Mouse (Mus musculus) myocyte (in vitro differentiated cells): ENCODE data around the gene Cacna2d3. TPM values are rescaled to one million over a fixed set of nuclear protein-coding genes. Genes with fewer than 3 reads are reported as not detected.

Experiments used
- H3K27me3 ChIP-seq: one replicate; pipeline ENCODE4 v1.6.1; 2011; ENCODE audit not compliant: control insufficient read depth, insufficient read depth, insufficient read length
- H3K36me3 ChIP-seq: one replicate; pipeline ENCODE4 v1.6.1; 2011; ENCODE audit not compliant: control insufficient read depth, insufficient read depth
- H3K4me2 ChIP-seq: one replicate; pipeline ENCODE4 v1.6.1; 2011; ENCODE audit warnings: low read depth, control low read depth
- H3K4me3 ChIP-seq: one replicate; pipeline ENCODE4 v1.5.1; 2011; ENCODE audit warnings: mild to moderate bottlenecking, control low read depth, moderate library complexity
- H3K79me2 ChIP-seq: one replicate; pipeline ENCODE4 v1.6.1; 2011; ENCODE audit not compliant: control insufficient read depth, insufficient read depth
- H3ac ChIP-seq: one replicate; pipeline ENCODE4 v1.6.1; 2011; ENCODE audit not compliant: control insufficient read depth, insufficient read length
- CEBPB ChIP-seq: IDR thresholded peaks from 2 replicates; pipeline ENCODE4 v1.6.1; 2011; ENCODE audit warnings: mild to moderate bottlenecking, moderate library complexity; ENCODE audit not compliant: poor library complexity, insufficient read depth, severe bottlenecking
- E2F4 ChIP-seq: IDR thresholded peaks from one replicate; pipeline ENCODE4 v1.6.1; 2011; ENCODE audit warnings: mild to moderate bottlenecking, control low read depth, moderate library complexity; ENCODE audit not compliant: insufficient read depth
- MAX ChIP-seq: IDR thresholded peaks from one replicate; pipeline ENCODE4 v1.6.1; 2011; ENCODE audit warnings: low read depth, mild to moderate bottlenecking, control low read depth
- MYOD1 ChIP-seq, 3 experiments: IDR thresholded peaks; one replicate each; pipeline ENCODE4 v1.6.1; 2011; ENCODE audit warnings: control low read depth in 2 of 3, low read depth in 2 of 3, mild to moderate bottlenecking in 2 of 3, moderate library complexity in 1 of 3; ENCODE audit not compliant: insufficient read length in 2 of 3, control insufficient read depth in 1 of 3
- MYOG ChIP-seq, 3 experiments: IDR thresholded peaks; one replicate each; pipeline ENCODE4 v1.6.1; 2011; ENCODE audit warnings: control low read depth in 2 of 3, low read depth in 2 of 3, mild to moderate bottlenecking in 2 of 3; ENCODE audit not compliant: insufficient read length in 2 of 3, control insufficient read depth in 1 of 3, insufficient read depth in 1 of 3
- POLR2A ChIP-seq: IDR thresholded peaks from one replicate; pipeline ENCODE4 v1.6.1; 2011; ENCODE audit warnings: low read depth, mild to moderate bottlenecking, control low read depth, moderate library complexity; ENCODE audit not compliant: insufficient read length
- POLR2AphosphoS2 ChIP-seq: IDR thresholded peaks from one replicate; pipeline ENCODE4 v1.6.1; 2011; ENCODE audit warnings: low read depth, control low read depth; ENCODE audit not compliant: insufficient read length
- REST ChIP-seq: IDR thresholded peaks from one replicate; pipeline ENCODE4 v1.6.1; 2011; ENCODE audit warnings: mild to moderate bottlenecking, control low read depth, moderate library complexity; ENCODE audit not compliant: insufficient read depth, insufficient read length
- SRF ChIP-seq: IDR thresholded peaks from one replicate; pipeline ENCODE4 v1.6.1; 2011; ENCODE audit warnings: low read depth; ENCODE audit not compliant: control insufficient read depth, insufficient read length
- TCF12 ChIP-seq: IDR thresholded peaks from one replicate; pipeline ENCODE4 v1.6.1; 2011; ENCODE audit warnings: mild to moderate bottlenecking, control low read depth; ENCODE audit not compliant: poor library complexity, insufficient read depth, severe bottlenecking
- TCF3 ChIP-seq: IDR thresholded peaks from one replicate; pipeline ENCODE4 v1.6.1; 2011; ENCODE audit warnings: low read depth, control low read depth; ENCODE audit not compliant: insufficient read length
- USF1 ChIP-seq: IDR thresholded peaks from one replicate; pipeline ENCODE4 v1.6.1; 2011; ENCODE audit warnings: low read depth, mild to moderate bottlenecking, control low read depth, moderate library complexity
- polyA plus RNA-seq: library from polyadenylated mRNA; unstranded; fragments of >200 nt; fragmentation: generic; extraction: Trizol; gene quantifications from one replicate; pipeline ENCODE4 v1.2.1, GENCODE M21; 2012; ENCODE audit warnings: missing spikeins

Cacna2d3 gene
- polyA plus RNA-seq, 1 experiment = 0.10 TPM

- no peaks in the 10 kb centered on the region for H3K79me2 ChIP-seq
These were observed 201.7 kb downstream of the Cacna2d3 start for GRCm38 (mm10) chr14:29519751-29520669.

DNA sequence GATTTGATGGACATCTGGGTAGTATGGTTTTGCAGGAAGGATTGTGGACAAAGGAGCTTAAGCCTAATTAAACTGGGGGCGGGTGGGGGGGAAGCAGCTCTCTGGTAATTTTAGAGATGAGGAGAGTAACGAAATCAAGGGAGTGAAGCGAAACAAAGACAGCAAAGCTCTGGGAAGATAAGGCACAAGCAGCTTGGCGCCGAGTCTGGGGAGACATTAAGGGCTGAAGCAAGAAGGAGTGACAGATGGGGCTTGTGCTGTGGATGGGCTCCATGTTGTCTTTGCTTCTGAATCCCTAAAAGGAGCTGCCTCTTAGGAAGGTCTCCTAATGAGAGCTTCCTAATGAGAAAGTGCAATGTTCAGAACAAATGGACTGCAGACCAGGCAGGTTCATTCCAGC, 219.0 kb downstream of the Cacna2d3 start:
- TF ChIP-seq CEBPB = no peak
- TF ChIP-seq MAX = no peak
- TF ChIP-seq MYOD1 (IDR thresholded peaks at IDR 0.05; ENCODE audit: control insufficient read depth in 1 of 3, insufficient read length in 2 of 3, low read depth in 2 of 3) = no peak
- no peak for TF ChIP-seq SRF
- TF ChIP-seq MYOG (IDR thresholded peaks at IDR 0.05; ENCODE audit: control insufficient read depth in 1 of 3, insufficient read depth in 1 of 3, insufficient read length in 2 of 3, low read depth in 2 of 3) = no peak
- no peak for TF ChIP-seq E2F4
- TF ChIP-seq POLR2AphosphoS2 = no peak
- no peak for TF ChIP-seq TCF12
- TF ChIP-seq REST = no peak
- no peak for TF ChIP-seq TCF3
- no peak for TF ChIP-seq POLR2A
- TF ChIP-seq USF1 = no peak
- Histone ChIP-seq H3K4me3 (no peak overlapping the region), H3K79me2 (no peaks in the 10 kb centered on the region), H3K36me3 (no peaks in the 10 kb centered on the region), H3K27me3 (no peaks in the 10 kb centered on the region), H3K4me2 (no peak overlapping the region), H3ac (no peak overlapping the region)

More at GRCm38 (mm10) chr14:29519751-29520669, 201.7 kb downstream of the Cacna2d3 start:
- no peak overlapping the region for H3ac ChIP-seq
- TF ChIP-seq TCF12 (no peak), TCF3 (no peak), E2F4 (no peak), POLR2A (no peak), MAX (no peak), SRF (no peak), REST (no peak), MYOG (IDR thresholded peaks at IDR 0.05; ENCODE audit: control insufficient read depth in 1 of 3, insufficient read depth in 1 of 3, insufficient read length in 2 of 3, low read depth in 2 of 3) (no peak), CEBPB (no peak), POLR2AphosphoS2 (no peak), USF1 (no peak), MYOD1 (IDR thresholded peaks at IDR 0.05; ENCODE audit: control insufficient read depth in 1 of 3, insufficient read length in 2 of 3, low read depth in 2 of 3) (no peak)
- H3K4me3 ChIP-seq = no peak overlapping the region
- no peaks in the 10 kb centered on the region for H3K27me3 ChIP-seq
- H3K36me3 ChIP-seq = no peaks in the 10 kb centered on the region
- H3K4me2 ChIP-seq = no peak overlapping the region

DNA sequence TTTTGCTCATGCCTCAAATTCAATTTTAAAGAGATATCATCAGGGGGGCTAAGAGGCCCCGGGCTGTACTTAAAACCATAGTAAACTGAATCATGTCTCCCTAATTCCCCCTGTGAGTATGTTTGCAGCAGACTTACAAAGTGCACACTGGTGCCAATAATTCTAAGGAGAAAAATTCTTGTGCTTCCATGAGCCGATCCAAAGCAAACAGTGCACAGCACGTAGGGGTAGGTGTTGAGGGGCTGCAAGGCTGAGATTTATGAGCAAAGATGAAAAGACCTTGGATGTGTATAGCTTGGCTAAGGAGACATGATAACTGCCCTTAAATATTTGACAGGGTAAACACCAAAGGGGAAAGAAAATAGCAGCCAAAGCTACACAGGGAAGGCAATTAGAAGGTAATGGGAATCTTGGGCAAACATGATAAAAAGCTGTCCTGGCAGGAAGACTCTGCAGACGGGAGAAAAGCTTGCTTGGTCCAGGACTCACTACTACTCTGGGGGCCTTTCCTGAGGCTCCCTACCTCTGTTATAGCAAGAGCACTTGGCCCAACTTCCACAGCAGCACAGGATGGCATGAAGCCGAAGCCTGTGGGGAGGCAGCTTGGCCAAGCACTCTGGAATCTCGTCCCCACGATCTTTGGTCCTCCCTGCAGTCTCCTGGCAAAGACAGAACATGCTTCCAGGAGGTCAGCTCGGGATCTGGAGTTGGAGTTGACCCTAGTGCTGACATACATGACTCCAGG, 222.9 kb downstream of the Cacna2d3 start:
- H3K79me2 ChIP-seq = no peaks in the 10 kb centered on the region
- H3K4me3 ChIP-seq = no peak overlapping the region
- no peak overlapping the region for H3K4me2 ChIP-seq
- no peaks in the 10 kb centered on the region for H3K36me3 ChIP-seq
- H3ac ChIP-seq = no peak overlapping the region
- no peaks in the 10 kb centered on the region for H3K27me3 ChIP-seq
- TF ChIP-seq E2F4 = no peak
- TF ChIP-seq REST = no peak
- TF ChIP-seq TCF12 = no peak
- TF ChIP-seq MYOG (IDR thresholded peaks at IDR 0.05; ENCODE audit: control insufficient read depth in 1 of 3, insufficient read depth in 1 of 3, insufficient read length in 2 of 3, low read depth in 2 of 3) = no peak
- TF ChIP-seq SRF = no peak
- no peak for TF ChIP-seq MYOD1 (IDR thresholded peaks at IDR 0.05; ENCODE audit: control insufficient read depth in 1 of 3, insufficient read length in 2 of 3, low read depth in 2 of 3)
- TF ChIP-seq POLR2AphosphoS2 = no peak

- Histone ChIP-seq H3ac (no peak overlapping the region), H3K4me2 (no peak overlapping the region), H3K4me3 (no peak overlapping the region), H3K27me3 (no peaks in the 10 kb centered on the region), H3K36me3 (no peaks in the 10 kb centered on the region), H3K79me2 (no peaks in the 10 kb centered on the region)
- no peak for TF ChIP-seq TCF12
- TF ChIP-seq SRF = no peak
- TF ChIP-seq POLR2A = no peak
- TF ChIP-seq USF1 = no peak
- no peak for TF ChIP-seq POLR2AphosphoS2
- TF ChIP-seq E2F4 = no peak
- no peak for TF ChIP-seq MYOG (IDR thresholded peaks at IDR 0.05; ENCODE audit: control insufficient read depth in 1 of 3, insufficient read depth in 1 of 3, insufficient read length in 2 of 3, low read depth in 2 of 3)
- TF ChIP-seq MAX = no peak
- TF ChIP-seq CEBPB = no peak
These were observed 225.1 kb downstream of the Cacna2d3 start for GRCm38 (mm10) chr14:29496552-29496951.
